Mouse (Mus musculus) kidney, postnatal 10 days (tissue): ENCODE data around the gene Olfr331.
"Not testable (repeated sequence)": the region's sequence is repeated elsewhere in the genome, so short reads cannot be mapped to it uniquely, and the experiment has no call there.

ENCODE experiments used
- DNase-seq: peaks from one replicate; pipeline ENCODE4 v3.0.0; 2021; ENCODE audit warnings: mixed read lengths

Olfr331 gene

DNA sequence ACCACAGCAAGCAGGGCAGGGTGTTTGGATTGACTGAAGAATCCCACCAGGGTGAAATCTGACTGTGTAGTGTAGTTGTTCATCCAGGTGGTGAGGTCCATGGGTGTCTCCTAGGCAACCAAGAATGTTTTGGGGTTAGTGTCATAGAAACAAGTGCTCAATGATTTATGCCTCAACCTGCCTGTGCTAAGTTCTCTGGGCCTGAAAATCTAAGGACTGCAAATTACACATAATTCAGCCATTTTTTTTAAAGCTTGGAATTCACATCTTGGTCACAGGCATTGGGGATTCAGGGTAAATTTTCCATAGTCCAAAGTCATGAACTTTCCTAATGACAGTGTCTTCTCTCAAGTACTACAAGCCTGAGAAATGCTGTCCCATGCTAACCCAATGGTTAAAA lies at the start of gene Olfr331:
Olfr331 (minus strand) TSS at position 101 of the 400 bp plus-strand sequence.
- not testable (repeated sequence) for DNase-seq

DNA sequence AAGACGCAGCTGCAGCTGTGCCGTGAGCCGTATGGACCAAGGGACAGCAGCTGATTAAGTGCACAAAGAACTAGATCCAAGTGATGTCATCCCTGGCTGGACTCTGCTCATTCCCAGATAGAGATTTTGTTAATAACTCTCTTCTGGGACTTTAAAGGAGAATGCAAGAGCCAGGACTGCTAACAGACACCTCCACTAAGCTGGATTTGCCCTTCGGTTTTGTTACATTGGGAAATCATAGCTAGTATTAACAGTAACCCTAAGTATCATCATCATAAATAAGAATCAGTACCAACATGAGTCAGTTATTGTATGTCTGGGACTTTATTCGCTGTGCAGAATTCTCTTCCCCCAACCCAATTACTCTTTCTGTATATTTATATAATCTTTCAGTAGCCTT lies 44.0 kb upstream of the Olfr331 start, which contains the start of gene Olfr329-ps:
Olfr329-ps (minus strand) TSS at position 101 of the 400 bp plus-strand sequence.
- no peak for DNase-seq

DNA sequence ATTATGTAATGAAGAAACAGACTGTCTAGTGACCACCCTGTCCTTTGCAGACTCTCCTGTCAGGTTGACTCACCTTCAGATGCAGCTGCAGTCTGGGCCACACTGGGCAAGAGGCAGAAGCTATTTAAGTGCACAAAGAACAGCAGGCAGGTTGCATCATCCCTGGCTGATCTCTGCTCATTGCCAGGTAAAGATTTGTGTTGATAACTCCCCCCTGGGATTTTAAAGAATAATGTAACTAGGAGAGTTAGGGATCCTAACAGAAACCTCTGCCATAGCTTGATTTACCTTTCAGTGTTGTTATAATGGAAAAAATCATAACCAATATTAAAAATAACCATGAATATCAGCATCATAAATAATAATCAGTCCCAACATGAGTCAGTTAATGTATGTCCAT lies 32.4 kb upstream of the Olfr331 start, which contains the start of gene Olfr330:
Olfr330 (minus strand) TSS at position 101 of the 400 bp plus-strand sequence.
- DNase-seq, result not testable (repeated sequence)

DNA sequence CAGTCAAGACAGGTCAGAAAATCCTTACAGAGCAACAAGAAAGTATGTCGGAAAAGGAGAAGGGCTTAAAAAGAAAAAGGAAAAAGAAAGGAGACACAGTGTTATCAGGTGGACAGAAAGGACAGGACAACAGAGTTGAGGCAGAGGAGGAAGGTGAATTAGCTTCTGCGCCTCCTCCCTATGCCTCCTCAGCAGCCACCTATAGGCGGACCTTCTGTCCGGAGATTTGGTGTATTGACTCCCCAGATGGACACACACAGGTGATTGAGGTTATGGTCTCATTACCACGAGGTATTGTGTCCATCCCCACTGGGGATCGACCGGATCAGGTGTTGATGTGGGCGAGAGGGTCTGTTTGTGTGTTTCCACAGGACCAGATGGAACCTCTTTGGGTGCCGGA lies 17.4 kb upstream of the Olfr331 start:
- DNase-seq, result peak; percentile 23

GRCm38 (mm10) chr11:58518916-58519315 lies 16.5 kb upstream of the Olfr331 start:
- DNase-seq, result peak; percentile 67

DNA sequence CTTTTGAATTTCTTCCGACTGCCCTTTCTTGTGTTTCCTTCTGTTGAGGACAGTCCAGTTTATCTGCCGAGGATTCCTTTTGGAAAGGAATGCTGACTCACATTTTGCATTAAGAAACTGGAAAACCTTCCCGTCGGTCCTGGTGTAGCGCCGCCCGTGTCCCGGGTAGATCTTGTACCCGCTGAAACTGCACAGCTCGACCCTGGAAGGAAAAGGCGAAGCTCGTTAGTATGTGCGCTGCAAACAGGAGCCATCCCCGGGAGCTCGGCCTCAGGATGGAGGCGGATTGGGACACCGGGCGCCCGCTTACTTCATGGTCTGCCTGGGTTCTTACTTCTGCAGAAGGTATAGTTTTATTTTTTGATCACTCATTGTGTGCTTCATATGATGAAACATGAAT lies 6.7 kb upstream of the Olfr331 start:
- not testable (repeated sequence) for DNase-seq

DNA sequence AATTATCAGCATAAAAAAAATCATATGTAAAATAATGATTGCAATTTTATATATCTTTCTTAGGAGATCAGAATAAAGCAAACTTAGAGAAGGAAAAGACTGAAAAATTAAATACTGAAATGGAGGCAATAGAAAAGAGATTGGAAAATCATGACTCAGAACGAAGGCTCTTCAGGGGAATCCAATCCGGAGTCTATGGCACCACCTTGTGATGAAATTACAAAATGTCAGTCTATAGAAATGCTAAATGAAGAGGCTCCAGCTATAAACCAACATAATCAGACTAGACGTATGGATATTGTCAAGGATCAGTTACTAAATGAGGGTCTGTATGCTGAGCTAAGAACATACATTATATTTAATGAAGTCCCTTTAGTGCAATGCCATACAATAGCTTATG lies 3.1 kb downstream of the Olfr331 start:
- DNase-seq, result no peak

- no peak for DNase-seq
Measured at GRCm38 (mm10) chr11:58498761-58499160, 3.6 kb downstream of the Olfr331 start.

DNA sequence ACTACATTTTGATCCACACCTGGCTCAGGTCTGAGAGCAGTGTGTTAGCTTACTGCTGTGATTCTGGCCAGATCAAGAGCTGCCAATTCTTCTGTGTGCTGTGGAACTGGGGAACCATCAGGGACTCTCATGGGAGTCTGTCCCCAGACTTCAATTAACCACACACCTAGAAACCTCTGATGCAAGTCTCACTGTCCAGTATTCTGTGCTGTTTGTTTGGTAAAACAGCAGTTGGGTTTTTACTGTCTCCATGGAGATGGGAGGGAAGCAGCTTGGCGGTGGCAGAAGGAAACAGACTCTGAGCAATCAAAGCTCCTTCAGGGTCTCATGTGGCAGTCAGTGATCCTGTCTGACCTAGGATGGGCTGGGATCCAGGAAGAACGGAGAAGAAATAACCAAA lies 9.9 kb downstream of the Olfr331 start, which contains the start of gene Olfr332:
Olfr332 (minus strand) TSS at position 101 of the 400 bp plus-strand sequence.
- no peak for DNase-seq

- DNase-seq, result no peak
Measured at GRCm38 (mm10) chr11:58462170-58462569, 40.2 kb downstream of the Olfr331 start, which contains the start of gene Olfr30. TSS of gene Olfr30 (minus strand) at chr11:58462270.

DNA sequence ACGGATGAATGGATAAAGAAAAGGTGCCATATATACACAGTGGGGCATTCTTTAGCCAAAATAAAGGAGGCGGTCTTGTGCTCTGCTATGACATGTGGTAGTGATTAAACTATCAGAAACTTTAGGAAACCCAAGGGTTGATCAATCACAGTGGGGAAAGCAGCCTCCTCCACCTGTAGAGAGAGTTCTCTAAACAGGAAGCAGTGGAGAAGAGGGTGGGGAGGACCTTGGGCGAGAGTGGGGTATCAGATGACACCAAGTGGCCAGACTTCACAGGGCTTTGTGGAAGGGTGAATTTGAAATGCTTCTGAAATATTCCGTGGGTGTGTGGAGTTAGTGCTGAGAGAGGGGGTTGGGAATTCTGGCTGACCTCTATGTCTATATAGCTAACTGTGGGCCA lies 48.8 kb downstream of the Olfr331 start:
- DNase-seq, result no peak

DNA sequence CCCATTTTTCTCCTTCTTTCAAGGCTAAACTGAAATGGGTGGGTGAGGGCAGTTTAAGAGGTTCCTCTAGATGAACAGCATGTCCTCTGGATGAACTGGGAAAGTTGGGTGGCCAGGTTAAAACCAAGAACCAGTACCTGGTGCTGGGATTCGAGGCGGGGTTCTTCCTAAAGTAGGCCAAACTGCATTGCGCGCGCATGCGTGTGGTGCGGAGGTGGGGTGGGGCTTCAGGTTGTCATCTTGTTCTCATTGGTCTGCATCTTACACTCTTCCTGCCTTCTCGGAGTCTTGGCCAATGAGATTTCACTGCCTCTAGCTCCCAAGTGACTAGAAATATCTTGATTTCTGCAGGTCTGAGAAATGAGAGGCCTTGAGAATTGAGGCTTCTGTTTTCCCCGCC lies 49.6 kb downstream of the Olfr331 start, which contains the start of gene Lypd9:
Lypd9 (minus strand) TSS at position 165 of the 400 bp plus-strand sequence.
- no peak for DNase-seq
